Mouse (Mus musculus): Measurements from ENCODE around the gene Cbln3. TPM values are rescaled to one million over a fixed set of nuclear protein-coding genes. Genes with fewer than 3 reads are reported as not detected.

Cbln3 gene
- polyA plus RNA-seq, 1 experiment from 2014 or later, result 0.45 TPM

DNA sequence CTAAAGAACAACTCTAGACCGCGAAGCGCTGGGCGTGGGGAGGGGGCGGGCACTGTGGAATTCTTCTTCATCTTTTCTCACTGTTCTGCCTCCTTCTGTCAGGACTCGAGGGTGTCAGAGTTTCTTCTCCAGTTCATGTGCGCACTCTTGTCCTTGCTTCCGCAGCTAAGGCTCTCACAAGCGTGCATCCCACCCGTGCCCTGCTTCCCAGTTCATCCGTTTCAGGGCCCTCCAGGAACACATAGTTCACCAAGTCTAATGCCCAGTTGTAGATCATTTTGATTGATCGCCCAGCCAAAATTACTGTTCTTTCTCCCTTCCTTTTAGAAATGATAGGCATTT, 16.2 kb upstream of the Cbln3 start:
- Histone ChIP-seq H3K4me2 (replicated peaks; ENCODE audit: low read depth, low read length) (peak overlapping the region; percentile 85), H3K36me3 (ENCODE audit: control insufficient read depth, insufficient read depth, low read length) (peaks cover 30% of the 10 kb centered on the region), H3K9ac (replicated peaks; ENCODE audit: low read depth, low read length) (peak overlapping the region; percentile 37), H3K4me3 (ENCODE audit: low read depth, low read length) (peak overlapping the region; percentile 36), H3K27ac (ENCODE audit: low read length) (peak overlapping the region; percentile 87), H3K9me3 (ENCODE audit: control insufficient read depth, low read depth, low read length) (no peaks in the 10 kb centered on the region), H3K27me3 (ENCODE audit: control insufficient read depth, insufficient read depth, low read length) (no peaks in the 10 kb centered on the region), H3K4me1 (ENCODE audit: control insufficient read depth, insufficient read depth, low read length) (peaks cover 13% of the 10 kb centered on the region; the same call in 1 of the 2 replicates)
- ATAC-seq (ENCODE audit: insufficient number of reproducible peaks, insufficient read depth, low FRiP score, low read depth), result no peak
- 6% methylated on average over 12 of the region's 12 CpGs for WGBS

GRCm38 (mm10) chr14:55899701-55900413, 15.7 kb upstream of the Cbln3 start, which contains the start of gene Sdr39u1:
TSS of gene Sdr39u1 (minus strand) at chr14:55900293.
- peak; percentile 92 for ATAC-seq (ENCODE audit: insufficient number of reproducible peaks, insufficient read depth, low FRiP score, low read depth)
- Histone ChIP-seq H3K4me1 (ENCODE audit: control insufficient read depth, insufficient read depth, low read length) (peaks cover 13% of the 10 kb centered on the region; the same call in 1 of the 2 replicates), H3K9me3 (ENCODE audit: control insufficient read depth, low read depth, low read length) (no peaks in the 10 kb centered on the region), H3K4me2 (replicated peaks; ENCODE audit: low read depth, low read length) (peak within 1 kb of the TSS; percentile 85), H3K4me3 (ENCODE audit: low read depth, low read length) (peak within 1 kb of the TSS; percentile 36), H3K27ac (ENCODE audit: low read length) (peak within 1 kb of the TSS; percentile 87), H3K36me3 (ENCODE audit: control insufficient read depth, insufficient read depth, low read length) (peaks cover 35% of the 10 kb centered on the region), H3K9ac (replicated peaks; ENCODE audit: low read depth, low read length) (peak within 1 kb of the TSS; percentile 37), H3K27me3 (ENCODE audit: control insufficient read depth, insufficient read depth, low read length) (no peaks in the 10 kb centered on the region)
- under 1% methylated on average over 39 of the region's 39 CpGs for WGBS

GRCm38 (mm10) chr14:55898947-55899346, 14.8 kb upstream of the Cbln3 start:
- ATAC-seq (ENCODE audit: insufficient number of reproducible peaks, insufficient read depth, low FRiP score, low read depth), result no peak
- no peaks in the 10 kb centered on the region for H3K9me3 ChIP-seq (ENCODE audit: control insufficient read depth, low read depth, low read length)
- H3K36me3 ChIP-seq (ENCODE audit: control insufficient read depth, insufficient read depth, low read length), result peaks cover 43% of the 10 kb centered on the region
- 80% methylated on average over 7 of the region's 7 CpGs for WGBS
- H3K4me2 ChIP-seq (replicated peaks; ENCODE audit: low read depth, low read length), result peak overlapping the region; percentile 85; the same call in 1 of the 2 replicates
- peak overlapping the region; percentile 87; the same call in 1 of the 2 replicates for H3K27ac ChIP-seq (ENCODE audit: low read length)
- H3K9ac ChIP-seq (replicated peaks; ENCODE audit: low read depth, low read length), result no peak overlapping the region
- peaks cover 13% of the 10 kb centered on the region; the same call in 1 of the 2 replicates for H3K4me1 ChIP-seq (ENCODE audit: control insufficient read depth, insufficient read depth, low read length)
- no peaks in the 10 kb centered on the region for H3K27me3 ChIP-seq (ENCODE audit: control insufficient read depth, insufficient read depth, low read length)
- no peak overlapping the region for H3K4me3 ChIP-seq (ENCODE audit: low read depth, low read length)

GRCm38 (mm10) chr14:55897671-55898070, 13.5 kb upstream of the Cbln3 start:
- Histone ChIP-seq H3K36me3 (ENCODE audit: control insufficient read depth, insufficient read depth, low read length) (peaks cover 51% of the 10 kb centered on the region), H3K4me3 (ENCODE audit: low read depth, low read length) (no peak overlapping the region), H3K9ac (replicated peaks; ENCODE audit: low read depth, low read length) (no peak overlapping the region), H3K27me3 (ENCODE audit: control insufficient read depth, insufficient read depth, low read length) (no peaks in the 10 kb centered on the region), H3K4me1 (ENCODE audit: control insufficient read depth, insufficient read depth, low read length) (peaks cover 13% of the 10 kb centered on the region; the same call in 1 of the 2 replicates), H3K9me3 (ENCODE audit: control insufficient read depth, low read depth, low read length) (no peaks in the 10 kb centered on the region), H3K4me2 (replicated peaks; ENCODE audit: low read depth, low read length) (no peak overlapping the region), H3K27ac (ENCODE audit: low read length) (no peak overlapping the region)
- ATAC-seq (ENCODE audit: insufficient number of reproducible peaks, insufficient read depth, low FRiP score, low read depth), result no peak
- WGBS, result 88% methylated on average over 12 of the region's 12 CpGs

- Histone ChIP-seq H3K9me3 (ENCODE audit: control insufficient read depth, low read depth, low read length) (no peaks in the 10 kb centered on the region), H3K4me2 (replicated peaks; ENCODE audit: low read depth, low read length) (peak overlapping the region; percentile 85), H3K36me3 (ENCODE audit: control insufficient read depth, insufficient read depth, low read length) (peaks cover 40% of the 10 kb centered on the region), H3K4me1 (ENCODE audit: control insufficient read depth, insufficient read depth, low read length) (peaks cover 26% of the 10 kb centered on the region), H3K4me3 (ENCODE audit: low read depth, low read length) (no peak overlapping the region), H3K9ac (replicated peaks; ENCODE audit: low read depth, low read length) (0 out of 2 replicates have a peak overlapping the region, but pooled peaks have one; percentile 62), H3K27ac (ENCODE audit: low read length) (no peak overlapping the region; the same call in 1 of the 2 replicates), H3K27me3 (ENCODE audit: control insufficient read depth, insufficient read depth, low read length) (no peaks in the 10 kb centered on the region)
- ATAC-seq (ENCODE audit: insufficient number of reproducible peaks, insufficient read depth, low FRiP score, low read depth), result no peak
- 77% methylated on average over 23 of the region's 24 CpGs for WGBS
These were observed 2.6 kb upstream of the Cbln3 start for GRCm38 (mm10) chr14:55886571-55887382.

GRCm38 (mm10) chr14:55885791-55886271, 1.6 kb upstream of the Cbln3 start:
- no peak for ATAC-seq (ENCODE audit: insufficient number of reproducible peaks, insufficient read depth, low FRiP score, low read depth)
- peaks cover 26% of the 10 kb centered on the region for H3K4me1 ChIP-seq (ENCODE audit: control insufficient read depth, insufficient read depth, low read length)
- no peaks in the 10 kb centered on the region for H3K9me3 ChIP-seq (ENCODE audit: control insufficient read depth, low read depth, low read length)
- H3K4me3 ChIP-seq (ENCODE audit: low read depth, low read length), result peak overlapping the region; percentile 65
- peak overlapping the region; percentile 62 for H3K9ac ChIP-seq (replicated peaks; ENCODE audit: low read depth, low read length)
- H3K36me3 ChIP-seq (ENCODE audit: control insufficient read depth, insufficient read depth, low read length), result peaks cover 39% of the 10 kb centered on the region
- WGBS, result 1% methylated on average over 16 of the region's 16 CpGs
- H3K27me3 ChIP-seq (ENCODE audit: control insufficient read depth, insufficient read depth, low read length), result no peaks in the 10 kb centered on the region
- peak overlapping the region; percentile 85 for H3K4me2 ChIP-seq (replicated peaks; ENCODE audit: low read depth, low read length)
- H3K27ac ChIP-seq (ENCODE audit: low read length), result peak overlapping the region; percentile 95

DNA sequence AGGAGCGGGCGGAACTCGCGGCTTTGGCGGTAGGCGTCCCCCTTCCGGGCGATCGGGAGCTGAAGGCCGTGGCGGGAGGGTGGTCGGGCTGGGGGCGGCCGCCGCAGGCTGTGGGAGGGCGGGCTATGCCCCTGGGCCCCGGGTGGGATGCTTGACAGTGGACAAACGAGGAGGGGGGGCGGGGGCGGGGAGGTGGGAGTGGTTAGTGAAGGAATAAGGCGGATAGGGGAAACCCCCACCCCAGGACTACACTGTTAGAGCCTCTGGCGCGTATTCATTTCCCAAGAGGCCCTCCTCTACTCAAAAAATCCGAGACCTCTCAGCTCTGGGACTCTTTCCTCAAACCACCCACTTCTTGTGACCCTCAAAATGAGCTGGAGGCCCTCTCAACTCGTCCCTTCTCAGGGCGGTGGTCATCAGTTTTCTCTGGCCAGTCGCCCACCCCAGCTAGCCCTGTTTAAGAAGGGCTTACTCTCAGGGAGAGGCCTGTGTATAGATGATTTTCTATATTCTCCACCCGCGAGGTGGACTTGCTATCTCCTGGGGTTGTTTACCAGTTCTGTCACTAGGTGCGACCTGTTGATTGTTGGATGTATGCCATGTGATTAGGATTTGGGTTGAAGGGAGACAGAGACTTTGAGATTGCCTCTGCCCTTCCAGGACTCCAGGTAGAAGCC, 1.1 kb upstream of the Cbln3 start:
- H3K9ac ChIP-seq (replicated peaks; ENCODE audit: low read depth, low read length), result peak overlapping the region; percentile 62
- peak overlapping the region; percentile 65 for H3K4me3 ChIP-seq (ENCODE audit: low read depth, low read length)
- H3K4me1 ChIP-seq (ENCODE audit: control insufficient read depth, insufficient read depth, low read length), result peaks cover 26% of the 10 kb centered on the region
- peaks cover 35% of the 10 kb centered on the region for H3K36me3 ChIP-seq (ENCODE audit: control insufficient read depth, insufficient read depth, low read length)
- peak overlapping the region; percentile 85 for H3K4me2 ChIP-seq (replicated peaks; ENCODE audit: low read depth, low read length)
- no peaks in the 10 kb centered on the region for H3K27me3 ChIP-seq (ENCODE audit: control insufficient read depth, insufficient read depth, low read length)
- H3K27ac ChIP-seq (ENCODE audit: low read length), result peak overlapping the region; percentile 95
- under 1% methylated on average over 16 of the region's 30 CpGs for WGBS
- H3K9me3 ChIP-seq (ENCODE audit: control insufficient read depth, low read depth, low read length), result no peaks in the 10 kb centered on the region
- ATAC-seq (ENCODE audit: insufficient number of reproducible peaks, insufficient read depth, low FRiP score, low read depth), result peak; percentile 74

DNA sequence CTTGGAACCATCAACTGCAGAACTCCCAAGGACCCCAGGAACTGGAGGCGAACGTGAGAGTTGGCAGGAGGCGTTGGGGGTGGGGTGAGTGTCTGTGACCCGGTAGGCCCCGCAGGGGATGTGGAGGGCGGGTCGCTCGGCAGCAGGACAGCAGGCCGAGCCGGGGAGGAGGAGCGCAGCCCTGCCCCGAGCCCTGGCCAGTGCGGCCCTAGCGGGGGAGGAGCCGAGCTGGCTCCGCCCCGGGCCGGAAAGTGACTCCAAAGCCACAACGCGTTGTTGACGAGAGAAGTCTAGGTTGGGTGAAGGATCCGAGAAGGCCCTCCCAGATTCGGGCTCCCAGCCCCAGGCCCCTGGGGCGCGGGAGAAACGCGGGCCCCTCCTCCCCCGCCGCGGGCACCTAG, 521 bp upstream of the Cbln3 start, which contains the start of gene Khnyn:
Gene Khnyn (plus strand): TSS at position 235 of the 401 bp plus-strand sequence.
- peak; percentile 94 for ATAC-seq (ENCODE audit: insufficient number of reproducible peaks, insufficient read depth, low FRiP score, low read depth)

More for the DNA sequence above, 521 bp upstream of the Cbln3 start, which contains the start of gene Khnyn:
- Histone ChIP-seq H3K4me1 (ENCODE audit: control insufficient read depth, insufficient read depth, low read length) (peaks cover 26% of the 10 kb centered on the region), H3K4me3 (ENCODE audit: low read depth, low read length) (peak within 1 kb of the TSS; percentile 65), H3K9ac (replicated peaks; ENCODE audit: low read depth, low read length) (peak within 1 kb of the TSS; percentile 62), H3K27ac (ENCODE audit: low read length) (peak within 1 kb of the TSS; percentile 95), H3K4me2 (replicated peaks; ENCODE audit: low read depth, low read length) (peak within 1 kb of the TSS; percentile 85), H3K9me3 (ENCODE audit: control insufficient read depth, low read depth, low read length) (no peaks in the 10 kb centered on the region), H3K36me3 (ENCODE audit: control insufficient read depth, insufficient read depth, low read length) (peaks cover 33% of the 10 kb centered on the region), H3K27me3 (ENCODE audit: control insufficient read depth, insufficient read depth, low read length) (no peaks in the 10 kb centered on the region)
- WGBS, result under 1% methylated on average over 24 of the region's 30 CpGs

Measured in stomach, embryonic 14.5 days (tissue).